Comparison of ENCODE assay signal across 20 mouse cellular contexts in the genomic region with DNA sequence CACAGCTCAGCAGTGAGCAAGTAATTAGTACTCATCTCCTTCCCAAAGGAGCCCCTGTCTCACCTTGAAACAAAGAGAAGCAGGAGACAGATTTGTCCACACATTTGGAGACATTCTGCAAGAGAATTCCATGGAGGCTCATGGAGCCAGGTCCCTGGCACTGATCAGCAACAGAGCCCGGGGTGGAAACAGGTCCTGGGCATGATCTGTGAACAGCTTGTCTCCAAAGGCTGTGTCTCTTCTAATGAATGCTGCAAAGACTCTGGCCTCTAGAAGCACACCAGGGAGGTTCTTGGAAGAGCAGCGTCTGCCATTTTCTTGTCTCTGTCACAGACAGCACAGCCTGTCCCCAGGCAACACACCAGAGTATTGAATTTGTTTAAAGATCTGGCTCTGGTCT.
"Had no signal": no experiment of that assay in that cellular context is flagged by ENCODE, and none has a peak within 500 bp of the region (broad histone marks: within the 10 kb centered on the region; RNA-seq: fewer than 3 reads in every experiment).

No protein-coding gene starts in this region.

- DNase-seq: kidney, adult 11 months; kidney, adult 8-10 months; kidney, postnatal 10 days; kidney, postnatal 36 days; layer of hippocampus, postnatal 36 days; liver, embryonic 13.5 days; lung, adult 2 months; lung, postnatal 14 days; lung, postnatal 4 days; retina, postnatal 1 day; thymus, adult 2 months; thymus, postnatal 14 days; thymus, postnatal 4 days had no signal

- H3K36me3 ChIP-seq: kidney, embryonic 15.5 days; limb, embryonic 10.5 days; limb, embryonic 13.5 days; liver, embryonic 13.5 days; midbrain, embryonic 13.5 days; neural tube, embryonic 13.5 days had no signal

- H3K9me3 ChIP-seq: kidney, embryonic 15.5 days; limb, embryonic 10.5 days; limb, embryonic 13.5 days; liver, embryonic 13.5 days; midbrain, embryonic 13.5 days; neural tube, embryonic 13.5 days had no signal

- H3K4me3 ChIP-seq: kidney, embryonic 15.5 days; limb, embryonic 10.5 days; limb, embryonic 13.5 days; liver, embryonic 13.5 days; midbrain, embryonic 13.5 days; myocyte; neural tube, embryonic 13.5 days had no signal

- H3K27me3 ChIP-seq: kidney, embryonic 15.5 days; limb, embryonic 13.5 days; liver, embryonic 13.5 days; midbrain, embryonic 13.5 days; neural tube, embryonic 13.5 days had no signal

- H3K27ac ChIP-seq: kidney, embryonic 15.5 days; limb, embryonic 10.5 days; limb, embryonic 13.5 days; liver, embryonic 13.5 days; midbrain, embryonic 13.5 days; neural tube, embryonic 13.5 days; stomach, postnatal 0 days had no signal

- H3K4me1 ChIP-seq: kidney, embryonic 15.5 days; limb, embryonic 10.5 days; limb, embryonic 13.5 days; liver, embryonic 13.5 days; midbrain, embryonic 13.5 days; neural tube, embryonic 13.5 days had no signal
